Mouse (Mus musculus) thymus, adult 18-20 months (tissue): ENCODE measurements at regions not wholly inside any gene's neighbourhood (a gene's known extent, or its start where the extent isn't known, plus 50 kb on each side); places are given as distances from the start of the nearest gene placed in this dataset.

Experiments
- DNase-seq, 2 experiments: peaks; one replicate each; pipeline ENCODE4 v3.0.0; 2022; ENCODE audit warnings: mixed read lengths in 2 of 2

DNA sequence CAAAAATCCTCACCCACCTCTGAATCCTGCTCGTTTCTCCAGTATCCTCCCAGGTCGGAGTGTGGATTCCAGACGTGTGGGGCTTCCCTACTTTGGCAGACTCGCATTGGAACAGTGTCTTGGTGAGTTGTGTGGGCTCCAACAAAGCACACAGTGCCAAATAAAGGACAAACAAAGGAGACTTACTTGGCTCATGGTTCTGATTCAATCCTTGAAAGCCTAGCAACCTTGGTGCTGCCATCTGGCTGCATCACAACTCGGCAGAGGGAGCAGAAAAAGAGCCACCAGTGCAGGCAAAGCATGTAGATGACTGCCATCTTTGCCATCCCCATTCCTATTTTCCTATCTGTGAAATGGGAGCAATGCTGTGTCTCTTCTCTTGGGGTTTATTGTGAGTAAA is 64.0 kb downstream of the Il9r start:
- DNase-seq: no peak

DNA sequence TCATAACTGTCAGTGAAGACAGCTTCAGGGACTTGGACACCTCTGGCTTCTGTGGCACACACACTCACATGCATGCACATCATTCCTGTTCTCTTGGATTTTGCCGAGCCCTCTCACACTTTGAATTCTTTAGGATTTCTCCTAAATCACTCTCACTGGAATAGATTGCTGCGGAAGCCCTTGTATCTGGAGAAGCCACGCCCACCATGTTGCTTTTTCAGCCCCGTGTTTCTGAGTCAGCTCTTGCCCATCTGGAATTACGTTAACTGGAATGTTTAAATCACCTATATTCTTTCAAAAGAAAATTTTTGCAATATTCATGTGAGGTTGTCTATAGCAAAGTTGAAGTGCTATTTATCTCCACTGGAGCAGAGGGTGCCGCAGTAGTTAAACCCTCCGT is 66.1 kb downstream of the Il9r start:
- no peak for DNase-seq

DNA sequence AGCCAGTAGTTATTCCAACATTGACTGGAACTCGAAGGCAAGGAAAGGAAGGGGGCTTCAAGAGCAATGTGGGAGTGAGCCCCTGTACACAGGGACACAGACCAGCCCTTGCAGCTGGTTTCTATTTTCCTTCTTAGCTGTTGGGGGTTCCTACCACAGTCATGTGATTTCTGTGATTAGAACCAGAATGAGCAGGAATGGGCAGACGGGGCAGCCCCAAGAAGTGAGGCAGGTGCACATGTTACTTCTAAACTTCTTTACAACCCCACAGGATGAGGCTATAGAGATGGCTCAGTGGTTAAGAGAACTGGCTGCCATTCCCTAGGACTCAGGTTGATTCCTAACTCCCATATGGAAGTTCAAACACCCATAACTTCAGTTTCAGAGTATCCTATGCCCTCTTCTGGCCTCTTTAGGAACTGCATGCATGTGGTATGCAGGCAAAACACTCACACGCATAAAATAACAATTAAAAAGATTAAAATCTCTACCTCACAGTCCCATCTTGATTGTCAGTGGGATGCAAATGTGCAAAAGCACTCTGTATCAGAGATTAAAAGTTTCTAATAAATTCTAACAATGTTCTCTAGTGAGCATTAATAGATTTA is 68.0 kb downstream of the Il9r start:
- no peak for DNase-seq

DNA sequence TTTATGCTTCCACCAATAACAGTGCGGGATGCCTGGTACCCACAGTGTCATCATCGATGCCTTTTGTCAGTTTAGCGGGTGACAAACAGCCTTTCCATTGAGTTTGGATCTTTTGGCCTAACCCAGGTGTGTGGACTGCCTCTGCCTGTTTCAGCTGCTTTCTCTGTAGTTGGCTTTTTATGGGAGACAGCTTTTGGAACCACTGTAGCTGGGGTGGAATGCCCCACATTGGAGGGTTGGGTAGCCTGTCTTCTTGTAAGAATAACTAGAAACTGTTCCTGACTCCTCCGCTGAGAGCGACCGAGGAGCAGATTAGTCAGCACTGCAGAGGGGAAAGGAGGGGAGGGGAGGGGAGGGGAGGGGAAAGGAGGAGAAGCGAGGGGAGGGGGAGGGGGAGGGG is 71.5 kb downstream of the Il9r start:
- no peak for DNase-seq

DNA sequence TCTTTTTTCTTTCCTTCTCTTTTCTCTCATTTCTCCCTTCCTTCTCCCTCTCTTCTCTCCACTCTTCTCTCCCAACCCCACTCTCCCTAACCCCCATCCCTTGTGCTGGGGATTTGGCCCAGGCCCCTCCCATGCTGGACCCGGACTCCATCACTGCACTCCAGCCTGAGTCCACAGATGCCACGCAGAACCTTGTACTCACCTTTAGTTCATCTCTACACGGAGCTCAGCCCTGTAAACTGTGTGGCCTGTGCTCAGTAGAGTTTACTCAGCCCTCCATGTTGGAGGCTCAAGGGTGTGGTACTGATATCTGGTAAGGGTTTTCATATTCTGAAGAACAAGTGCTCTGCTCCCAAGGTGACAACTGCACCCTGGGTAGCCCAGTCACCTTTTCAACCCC is 72.1 kb downstream of the Il9r start:
- DNase-seq: no peak

DNA sequence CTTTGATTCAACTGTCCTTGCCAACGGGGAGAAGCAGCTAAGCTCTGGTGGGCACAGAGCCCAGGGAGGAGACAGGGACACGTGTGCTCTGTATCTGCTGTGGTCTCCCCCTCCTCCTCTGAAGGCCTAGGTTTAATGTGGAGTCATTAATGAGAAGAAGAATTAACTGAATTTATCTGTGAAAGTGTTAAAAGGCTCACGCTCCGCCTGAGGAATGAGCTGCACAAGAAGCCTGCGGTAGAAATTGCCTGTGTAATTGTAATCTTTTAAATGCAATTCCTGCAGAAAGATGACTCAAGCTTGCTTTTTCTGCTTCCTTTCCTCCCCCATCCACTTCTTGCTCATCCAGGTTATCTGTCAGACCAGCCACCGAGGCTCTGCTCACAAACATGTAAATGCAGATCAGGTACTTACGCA is 72.7 kb downstream of the Il9r start:
- DNase-seq: no peak

DNA sequence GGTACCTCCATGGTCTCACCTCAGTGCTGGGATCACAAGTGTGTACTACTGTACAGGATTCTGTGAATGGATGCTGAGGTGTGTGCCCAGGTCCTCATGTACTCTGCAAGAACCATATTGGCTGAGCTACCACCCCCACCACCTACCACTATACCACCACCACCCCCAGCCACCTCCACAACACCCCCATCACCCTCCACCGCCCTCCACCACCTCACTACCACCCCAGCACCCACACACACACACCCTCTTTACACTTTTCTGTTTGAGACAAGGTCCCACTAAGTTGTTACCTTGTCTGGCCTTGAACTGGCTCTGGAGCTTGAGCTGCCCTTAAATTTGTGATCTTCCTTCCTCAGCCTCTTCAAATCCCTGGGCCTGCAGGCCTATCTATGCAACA is 73.3 kb downstream of the Il9r start:
- no peak for DNase-seq

DNA sequence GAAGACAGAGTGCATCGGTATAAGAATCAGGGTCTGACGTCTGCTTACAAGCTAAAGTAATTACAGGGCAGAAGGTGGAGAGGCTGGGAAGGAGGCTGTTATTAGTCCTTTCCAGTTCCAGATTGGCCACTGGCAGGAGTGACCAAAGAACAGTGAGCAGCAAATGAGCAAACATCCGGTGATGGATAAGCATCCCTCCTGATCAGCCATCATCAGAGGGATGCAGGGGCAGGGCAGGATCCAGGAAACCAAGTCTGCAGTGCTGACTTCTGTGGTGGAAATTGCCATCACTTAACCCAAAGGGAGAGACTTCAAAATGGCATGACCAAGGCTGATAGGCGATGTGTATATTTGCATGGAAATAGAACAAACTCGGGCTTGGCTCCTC is 73.8 kb downstream of the Il9r start:
- no peak for DNase-seq

DNA sequence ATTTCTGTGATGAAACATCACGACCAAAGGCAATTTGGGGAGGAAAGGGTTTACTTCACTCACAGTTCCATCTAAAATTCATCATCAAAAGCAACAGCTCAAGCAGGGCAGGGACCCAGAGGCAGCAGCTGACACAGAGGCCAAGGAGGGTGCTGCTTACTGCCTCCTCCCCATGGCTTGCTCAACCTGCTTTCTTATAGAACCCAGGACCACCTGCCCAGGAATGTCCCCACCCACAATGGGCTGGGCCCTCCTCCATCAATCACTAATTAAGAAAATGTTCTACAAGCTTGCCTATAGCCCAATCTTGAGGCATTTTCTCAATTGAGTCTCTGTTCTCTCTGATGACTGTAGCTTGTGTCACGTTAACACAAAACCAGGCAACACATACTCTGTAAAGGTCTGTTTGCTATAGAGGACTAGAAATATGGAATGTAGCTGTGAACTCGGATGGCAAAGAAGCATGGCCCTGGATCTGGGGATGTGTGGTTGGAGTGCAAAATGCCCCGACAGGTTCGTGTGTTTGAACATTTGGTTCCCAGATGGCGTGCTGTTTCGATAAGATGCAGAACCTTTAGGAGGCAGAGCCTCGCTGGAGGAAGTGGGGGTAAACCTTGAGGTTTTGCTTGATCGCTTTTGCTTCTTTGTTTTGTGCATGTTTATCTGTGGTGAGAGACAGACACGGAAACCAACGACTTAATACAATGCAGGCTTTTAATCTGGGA is 74.3 kb downstream of the Il9r start:
- peak in 1 of 2 experiments; percentile 63 for DNase-seq

DNA sequence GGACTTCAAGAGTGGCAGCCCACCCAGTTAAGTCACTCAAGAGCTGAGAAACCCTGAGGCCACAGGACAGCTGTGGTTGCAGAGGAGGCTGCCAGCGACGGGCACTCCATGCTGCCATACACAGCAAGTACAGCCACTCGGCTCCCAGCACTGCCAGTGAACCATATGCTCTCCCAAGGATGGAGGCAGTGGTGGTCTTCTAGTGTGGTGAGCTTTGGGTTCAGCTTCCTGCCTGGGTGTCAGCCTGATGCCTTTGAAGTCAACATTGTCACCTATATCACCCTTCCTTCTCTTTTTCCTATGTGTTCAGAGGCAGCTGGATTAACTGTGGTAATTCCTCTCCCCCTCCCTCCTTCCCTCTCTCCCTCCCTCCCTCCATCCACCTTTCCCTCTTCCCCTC is 79.5 kb downstream of the Il9r start:
- DNase-seq: no peak

DNA sequence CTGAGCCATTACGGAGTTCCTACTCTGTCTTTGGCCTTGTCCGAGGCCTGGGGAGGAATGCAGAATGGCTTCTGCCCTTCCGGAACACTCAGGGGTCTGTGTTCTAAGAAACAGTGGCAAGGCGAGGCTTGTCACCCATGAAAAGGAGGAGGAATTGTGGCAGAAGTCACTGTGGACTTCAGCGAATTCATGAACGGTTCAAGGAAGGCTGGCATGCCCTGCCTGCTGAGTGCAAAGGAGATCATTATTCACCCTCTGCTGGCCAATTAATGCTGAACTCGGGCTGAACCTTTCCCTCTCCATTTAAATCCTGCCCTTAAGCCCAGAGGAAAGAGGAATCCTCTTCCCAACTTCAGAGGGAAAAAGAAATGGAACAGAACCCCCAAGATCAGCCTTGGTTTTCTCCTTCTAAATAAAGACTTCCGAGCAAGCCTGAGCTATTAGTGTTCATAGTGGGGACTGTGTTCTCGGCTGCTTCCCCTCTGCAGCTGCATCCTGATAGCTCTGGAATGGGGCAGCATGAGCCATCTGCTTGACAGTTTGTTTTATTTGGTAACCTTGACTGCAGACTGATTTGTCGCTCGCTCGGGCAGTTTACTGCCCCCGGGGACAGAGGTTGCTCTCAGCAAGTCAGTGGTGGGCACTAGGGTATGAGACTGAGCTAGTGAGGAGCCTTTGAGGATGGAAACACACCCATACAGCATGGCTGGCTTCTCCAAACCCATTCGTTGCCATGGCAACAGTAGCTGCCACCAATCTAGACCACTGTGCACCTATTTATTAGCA is 81.0 kb downstream of the Il9r start:
- no peak for DNase-seq

DNA sequence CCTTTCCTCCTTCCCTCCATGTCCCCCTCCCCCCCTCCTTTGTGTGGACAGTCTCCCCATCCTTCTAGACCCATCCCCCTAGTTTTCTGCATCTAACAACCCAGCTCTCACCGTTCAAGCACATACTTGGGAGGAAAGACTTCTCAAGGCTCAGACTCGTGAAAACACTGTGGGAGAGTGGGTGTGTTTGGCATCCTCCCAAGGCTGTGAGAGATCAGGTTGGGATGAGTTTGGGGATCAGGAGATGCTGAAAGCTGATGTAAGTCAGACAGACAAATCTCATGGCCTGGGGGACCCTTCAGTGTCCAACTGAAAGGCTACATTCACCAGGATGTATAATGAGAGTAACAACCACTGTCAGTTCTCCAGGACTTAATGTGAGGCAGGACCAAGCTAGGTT is 82.1 kb downstream of the Il9r start:
- DNase-seq: no peak

DNA sequence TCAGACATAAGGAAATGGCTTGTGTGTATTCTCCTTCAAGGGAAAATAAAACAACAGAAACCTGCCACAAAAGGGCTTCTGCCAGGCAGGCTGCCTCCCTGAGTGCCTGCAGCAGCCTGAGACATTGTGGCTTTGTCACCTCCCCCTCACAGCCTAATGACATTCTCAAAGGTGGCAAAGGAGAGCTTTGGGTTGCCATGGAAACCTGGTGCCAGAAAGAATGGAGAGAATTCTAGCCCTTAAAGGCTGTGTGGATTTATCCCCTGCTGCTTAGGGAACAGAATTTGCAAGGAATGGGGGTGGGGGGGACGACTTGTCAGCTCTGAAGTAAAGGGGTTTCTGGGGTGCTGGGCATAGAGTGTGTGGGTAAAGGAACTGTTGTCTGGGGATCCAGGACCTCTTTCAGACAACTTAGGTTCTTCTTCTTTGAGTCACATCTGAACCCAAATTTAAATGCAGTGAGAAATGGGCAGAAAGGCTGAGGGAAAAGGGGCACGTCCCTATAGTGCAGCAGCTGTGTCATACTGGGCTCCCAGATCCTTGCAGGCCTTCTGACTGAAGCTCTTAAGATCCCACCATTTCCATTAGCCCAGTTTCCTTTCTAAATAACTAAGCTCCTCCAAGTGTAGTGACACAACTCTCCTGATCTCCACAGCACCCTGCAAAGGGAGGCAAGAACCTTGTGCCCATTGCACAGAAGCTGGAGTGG is 86.8 kb downstream of the Il9r start:
- DNase-seq: no peak

DNA sequence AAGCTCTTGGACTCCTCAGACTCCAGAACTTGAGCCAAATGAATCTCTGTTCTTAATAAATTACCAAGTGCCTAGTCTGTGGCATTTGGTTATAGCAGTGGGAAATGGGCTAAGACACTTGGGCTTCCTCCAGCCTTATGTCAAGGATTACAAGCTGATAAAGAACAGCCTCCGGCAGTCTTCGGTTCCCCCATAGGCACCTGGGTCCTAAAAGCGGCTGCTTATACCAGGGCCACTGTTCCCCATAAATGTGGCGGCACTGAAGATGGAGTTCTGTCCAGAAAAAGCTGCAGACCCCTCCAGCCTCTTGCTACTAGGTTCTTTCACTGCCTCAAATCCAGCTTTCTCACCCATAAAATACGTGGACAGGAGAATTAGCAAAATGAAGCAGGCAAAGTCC is 87.6 kb downstream of the Il9r start:
- DNase-seq: no peak

DNA sequence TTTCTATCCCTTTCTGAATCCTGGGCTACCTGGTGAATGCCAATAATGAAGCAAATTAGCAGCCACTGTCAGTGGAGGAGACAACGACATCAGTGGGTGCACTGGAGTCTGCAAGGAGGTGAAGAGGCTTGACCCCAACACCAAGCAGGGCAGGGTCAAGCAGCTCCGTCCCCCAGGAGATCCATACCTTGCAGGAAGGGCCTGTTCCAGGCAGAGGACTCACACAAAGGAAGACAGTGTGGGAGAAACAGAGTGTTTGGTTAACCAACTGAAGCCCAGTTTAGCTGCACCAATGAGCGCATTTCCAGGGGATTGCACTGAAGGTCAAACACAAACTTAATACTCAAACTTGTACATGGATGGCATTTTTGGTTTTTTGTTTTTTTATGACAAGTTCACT is 88.2 kb downstream of the Il9r start:
- no peak for DNase-seq

DNA sequence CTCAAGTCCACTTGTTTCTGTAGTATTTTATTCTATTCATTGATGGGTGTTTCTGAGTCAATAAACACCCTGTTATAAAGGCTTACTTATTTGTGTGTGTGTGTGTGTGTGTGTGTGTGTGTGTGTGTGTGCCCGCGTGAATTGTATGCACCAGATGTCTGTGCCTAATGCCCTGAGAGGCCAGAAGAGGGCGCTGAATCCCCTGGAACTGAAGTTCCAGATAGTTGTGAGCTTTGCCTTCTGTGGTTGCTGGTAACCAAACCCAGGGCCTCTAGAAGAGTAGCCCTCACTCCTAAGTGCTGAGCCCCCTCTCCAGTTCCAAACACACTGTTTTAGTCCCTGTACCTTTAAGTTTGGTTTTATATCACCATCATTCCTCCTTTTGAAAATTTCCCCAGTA is 90.2 kb downstream of the Il9r start:
- DNase-seq: no peak
